Mouse (Mus musculus) urinary bladder, postnatal 25 days (tissue): ENCODE data around the gene Olfr147.
"Not testable (repeated sequence)": the region's sequence is repeated elsewhere in the genome, so short reads cannot be mapped to it uniquely, and the experiment has no call there.

Experiments used
- DNase-seq: peaks from one replicate; pipeline ENCODE4 v3.0.0; 2022; ENCODE audit warnings: low spot score

Olfr147 gene

GRCm38 (mm10) chr9:38401398-38401797 lies at the start of gene Olfr147:
Olfr147 (plus strand) TSS chr9:38401698.
- no peak for DNase-seq

DNA sequence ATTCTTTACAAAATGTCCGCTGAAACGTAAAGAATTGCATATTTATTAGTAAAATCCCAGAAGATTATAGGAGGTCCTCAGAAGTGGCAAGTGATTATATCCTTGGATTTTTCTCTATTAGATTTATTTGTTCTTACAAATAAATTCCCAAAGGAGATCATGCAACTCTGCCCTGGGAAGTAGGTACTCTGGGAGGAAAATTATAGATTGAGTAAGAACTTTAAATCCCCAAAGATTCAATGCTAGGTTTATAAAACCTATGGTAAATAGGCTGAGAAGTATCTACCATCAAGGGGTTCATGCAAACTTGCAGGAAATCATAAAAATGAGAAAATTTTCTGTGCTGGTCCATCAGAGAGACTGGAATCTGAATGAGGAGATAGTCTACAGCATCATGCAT lies 34.9 kb upstream of the Olfr147 start, which contains the start of gene Olfr250:
Gene Olfr250 (plus strand): TSS at position 301 of the 400 bp plus-strand sequence.
- DNase-seq: no peak

- DNase-seq: no peak
These were observed 24.7 kb upstream of the Olfr147 start, which contains the start of gene Olfr251 for GRCm38 (mm10) chr9:38376786-38377185. Olfr251 (plus strand) TSS chr9:38377086.

GRCm38 (mm10) chr9:38407502-38407901 lies 6.0 kb downstream of the Olfr147 start:
- not testable (repeated sequence) for DNase-seq

DNA sequence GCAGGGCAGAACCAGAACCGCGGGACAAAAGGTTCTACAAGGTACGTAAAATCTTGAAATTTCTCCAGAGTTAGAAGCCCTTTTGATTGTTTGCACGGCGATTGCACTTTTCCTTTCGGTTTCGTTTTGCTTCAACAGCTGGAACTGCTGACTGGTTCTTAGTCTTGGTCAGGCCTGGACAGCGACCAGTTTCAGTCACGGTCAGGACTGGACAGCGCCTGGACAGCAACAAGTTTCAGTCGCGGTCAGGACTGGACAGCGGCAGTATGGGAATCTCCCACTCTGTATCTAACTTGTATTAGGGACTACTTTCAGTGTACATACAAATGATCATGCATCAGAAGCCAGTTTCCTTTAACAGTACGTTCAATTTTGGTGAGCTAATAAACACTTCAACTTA lies 12.0 kb downstream of the Olfr147 start:
- DNase-seq: not testable (repeated sequence)

DNA sequence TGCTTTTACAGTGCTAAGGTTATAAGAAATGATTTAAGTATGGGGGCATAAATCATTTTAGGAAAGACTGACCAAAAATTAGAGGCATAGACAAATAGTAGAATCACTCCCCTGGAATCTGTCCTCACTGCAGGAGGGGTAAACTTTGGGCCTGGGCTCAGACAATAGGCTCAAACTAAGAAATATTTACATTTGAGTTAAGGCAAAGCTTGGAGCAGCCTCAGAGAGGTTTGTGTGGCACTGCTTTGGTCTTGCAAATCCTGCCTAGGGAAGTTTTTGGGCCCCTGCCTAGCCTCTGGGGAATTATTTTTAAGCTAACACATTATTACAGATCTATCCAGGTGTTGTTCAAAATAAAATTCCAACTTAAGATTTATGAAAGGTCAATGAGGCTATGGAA lies 22.3 kb downstream of the Olfr147 start:
- no peak for DNase-seq

- no peak for DNase-seq
These were observed 25.5 kb downstream of the Olfr147 start for GRCm38 (mm10) chr9:38427026-38427425.

DNA sequence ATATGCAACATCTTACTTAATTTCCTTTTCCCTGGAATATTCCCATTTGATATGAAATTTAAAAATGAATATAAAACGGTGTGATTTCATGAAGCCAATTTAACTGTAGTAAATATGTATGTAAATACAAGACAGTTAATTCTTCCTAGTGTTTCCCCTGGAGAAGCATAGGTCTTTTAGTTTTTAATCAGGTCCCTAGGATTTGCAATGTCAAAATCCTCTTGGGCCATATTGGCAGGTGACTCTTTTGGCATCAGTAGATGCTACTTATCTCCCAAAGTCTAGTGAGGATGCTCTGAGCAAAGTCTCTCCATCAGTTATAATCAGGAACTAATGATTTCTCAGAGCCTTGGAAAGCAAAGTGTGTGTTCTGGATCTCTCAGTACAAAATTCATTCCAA lies 27.7 kb downstream of the Olfr147 start, which contains the start of gene Olfr901:
Gene Olfr901 (plus strand): TSS at position 301 of the 400 bp plus-strand sequence.
- DNase-seq: no peak

GRCm38 (mm10) chr9:38447352-38447751 lies 45.9 kb downstream of the Olfr147 start, which contains the start of gene Olfr902:
Olfr902 (plus strand) TSS chr9:38447652.
- no peak for DNase-seq
